Mouse (Mus musculus) midbrain, embryonic 16.5 days (tissue): ENCODE data around the gene Relch. TPM values are rescaled to one million over a fixed set of nuclear protein-coding genes. Genes with fewer than 3 reads are reported as not detected.
A peak's percentile ranks its signal among the peaks of the same experiment; 100 is the strongest.

Experiments
- ATAC-seq: fragments of 200-750 bp; cut with Nextera tagmentation; 2 replicates; pipeline ENCODE4 v1.8.0; 2017; ENCODE audit warnings: moderate TSS enrichment
- H3K27ac ChIP-seq: fragments of 300-500 bp; sonication (generic); 2 replicates; pipeline ENCODE4 v1.5.1; 2014; ENCODE audit warnings: mild to moderate bottlenecking, low read length, mixed read lengths
- H3K27me3 ChIP-seq: fragments of 300-500 bp; sonication (generic); 2 replicates; pipeline ENCODE4 v1.6.1; 2014; ENCODE audit warnings: low read depth, low read length, mixed read lengths; ENCODE audit not compliant: control insufficient read depth, insufficient read depth
- H3K36me3 ChIP-seq: fragments of 300-500 bp; sonication (generic); 2 replicates; pipeline ENCODE4 v1.6.1; 2014; ENCODE audit warnings: mild to moderate bottlenecking, low read length, moderate library complexity, mixed read lengths; ENCODE audit not compliant: control insufficient read depth, insufficient read depth
- H3K4me1 ChIP-seq: fragments of 300-500 bp; sonication (generic); 2 replicates; pipeline ENCODE4 v1.6.1; 2014; ENCODE audit warnings: mild to moderate bottlenecking, low read length, mixed read lengths; ENCODE audit not compliant: control insufficient read depth, insufficient read depth
- H3K4me2 ChIP-seq: fragments of 300-500 bp; sonication (generic); 2 replicates; pipeline ENCODE4 v1.6.1; 2014; ENCODE audit warnings: mild to moderate bottlenecking, low read length, mixed read lengths
- H3K4me3 ChIP-seq: fragments of 300-500 bp; sonication (generic); 2 replicates; pipeline ENCODE4 v1.5.1; 2014; ENCODE audit warnings: low read depth, mild to moderate bottlenecking, low read length, moderate library complexity, mixed read lengths
- H3K9ac ChIP-seq: fragments of 300-500 bp; sonication (generic); 2 replicates; pipeline ENCODE4 v1.6.1; 2014; ENCODE audit warnings: low read depth, low read length, mixed read lengths
- H3K9me3 ChIP-seq: fragments of 300-500 bp; sonication (generic); replicated peaks from 2 replicates; pipeline ENCODE4 v1.6.1; 2014; ENCODE audit warnings: mild to moderate bottlenecking, low read length, mixed read lengths; ENCODE audit not compliant: control insufficient read depth, poor library complexity, severe bottlenecking
- WGBS: fragments of 180-500 bp; shearing (Covaris S2); extraction: QIAGEN DNeasy Blood & Tissue Kit; methylation state at CpG from one replicate; pipeline ENCODE4 v1.1.7; 2014; 5-methylcytosine and 5-hydroxymethylcytosine counted together
- polyA plus RNA-seq: library from polyadenylated mRNA; unstranded; fragments of >200 nt; fragmentation: Nextera tagmentation; extraction: Ambion mirVana; gene quantifications from 2 replicates; pipeline ENCODE4 v1.2.1, GENCODE M21; 2015

Relch gene
- polyA plus RNA-seq, 1 experiment from 2014 or later, result 45.0 TPM

DNA sequence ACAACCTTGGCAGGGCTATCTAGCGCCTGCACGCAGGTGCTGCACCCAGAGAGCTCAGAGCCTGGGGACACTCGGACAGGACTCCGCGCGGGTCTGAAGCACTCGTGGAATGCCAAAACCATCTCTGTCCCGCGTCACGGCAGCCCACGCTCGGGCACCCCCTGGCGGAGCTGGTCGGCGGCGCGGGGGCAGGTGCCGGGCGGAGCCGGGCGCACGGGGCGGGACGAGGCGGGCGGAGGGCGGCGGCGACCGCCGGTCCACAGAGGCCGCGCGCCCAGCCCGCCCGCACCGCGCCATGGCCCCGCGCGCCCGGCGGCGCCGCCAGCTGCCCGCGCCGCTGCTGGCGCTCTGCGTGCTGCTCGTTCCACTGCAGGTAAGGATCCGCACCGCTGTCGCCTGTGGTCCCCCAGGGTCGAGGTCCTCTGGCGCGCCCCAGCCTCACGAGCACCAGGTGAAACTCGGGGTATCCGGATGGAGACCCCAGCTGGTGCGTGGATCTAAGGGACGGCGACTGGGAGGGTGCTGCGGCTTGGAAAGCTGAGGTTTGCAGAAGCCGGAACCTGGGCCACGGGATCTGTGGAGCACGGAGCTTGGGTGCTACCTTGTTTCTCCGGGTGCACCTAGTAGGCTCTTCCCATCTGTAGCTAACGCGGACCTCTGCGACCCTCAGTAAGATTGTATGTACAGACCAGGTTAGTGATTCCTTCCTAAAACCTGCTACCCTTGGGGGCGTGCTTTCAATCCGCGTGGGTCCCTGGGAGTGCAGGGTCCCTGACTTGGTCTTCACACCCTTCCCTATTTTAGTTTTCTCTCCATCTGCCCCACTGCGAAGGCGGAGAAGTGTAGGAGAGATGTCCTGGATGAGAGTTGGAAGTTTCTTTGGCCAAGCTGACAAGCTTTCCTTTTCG lies 117.0 kb downstream of the Relch start, which contains the start of gene Tnfrsf11a:
TSS of gene Tnfrsf11a (plus strand) at position 262 of the 908 bp plus-strand sequence.
- H3K4me1 ChIP-seq, result peaks cover 11% of the 10 kb centered on the region
- peak; percentile 90 for ATAC-seq
- H3K9ac ChIP-seq, result peak within 1 kb of the TSS; percentile 82
- WGBS, result 3% methylated on average over 63 of the region's 77 CpGs
- H3K9me3 ChIP-seq, result no peaks in the 10 kb centered on the region
- peaks cover 8% of the 10 kb centered on the region for H3K27me3 ChIP-seq
- no peak within 1 kb of the TSS for H3K27ac ChIP-seq
- H3K4me2 ChIP-seq, result peak within 1 kb of the TSS; percentile 95
- H3K4me3 ChIP-seq, result peak within 1 kb of the TSS; percentile 72
- H3K36me3 ChIP-seq, result no peaks in the 10 kb centered on the region

GRCm38 (mm10) chr1:105781391-105782146 lies 117.9 kb downstream of the Relch start:
- H3K9ac ChIP-seq, result no peak overlapping the region

GRCm38 (mm10) chr1:105784257-105785016 lies 120.8 kb downstream of the Relch start:
- 79% methylated on average over 5 of the region's 5 CpGs for WGBS
- Histone ChIP-seq H3K9ac (no peak overlapping the region), H3K4me1 (peaks cover 11% of the 10 kb centered on the region), H3K4me2 (no peak overlapping the region), H3K36me3 (no peaks in the 10 kb centered on the region), H3K4me3 (no peak overlapping the region), H3K9me3 (no peaks in the 10 kb centered on the region), H3K27me3 (peaks cover 8% of the 10 kb centered on the region), H3K27ac (no peak overlapping the region)
- no peak for ATAC-seq

More at GRCm38 (mm10) chr1:105781391-105782146, 117.9 kb downstream of the Relch start:
- 44% methylated on average over 12 of the region's 12 CpGs for WGBS
- Histone ChIP-seq H3K4me1 (peaks cover 11% of the 10 kb centered on the region), H3K4me2 (peak overlapping the region; percentile 95), H3K27ac (no peak overlapping the region), H3K27me3 (peaks cover 8% of the 10 kb centered on the region), H3K4me3 (peak overlapping the region; percentile 72), H3K36me3 (no peaks in the 10 kb centered on the region), H3K9me3 (no peaks in the 10 kb centered on the region)
- ATAC-seq, result no peak

- Histone ChIP-seq H3K4me3 (no peak overlapping the region), H3K27ac (no peak overlapping the region), H3K36me3 (no peaks in the 10 kb centered on the region), H3K4me1 (peaks cover 10% of the 10 kb centered on the region), H3K4me2 (no peak overlapping the region), H3K9me3 (no peaks in the 10 kb centered on the region), H3K27me3 (peaks cover 8% of the 10 kb centered on the region), H3K9ac (no peak overlapping the region)
- no peak for ATAC-seq
- 88% methylated on average over 4 of the region's 4 CpGs for WGBS
These were observed 121.5 kb downstream of the Relch start for GRCm38 (mm10) chr1:105785146-105785545.

- Histone ChIP-seq H3K9ac (no peak overlapping the region), H3K27ac (no peak overlapping the region), H3K4me1 (no peaks in the 10 kb centered on the region), H3K27me3 (no peaks in the 10 kb centered on the region; the same call in 1 of the 2 replicates), H3K9me3 (no peaks in the 10 kb centered on the region), H3K4me3 (no peak overlapping the region), H3K36me3 (no peaks in the 10 kb centered on the region), H3K4me2 (no peak overlapping the region)
- no peak for ATAC-seq
- 80% methylated on average over 6 of the region's 6 CpGs for WGBS
These were observed 123.2 kb downstream of the Relch start for GRCm38 (mm10) chr1:105786731-105787357.

GRCm38 (mm10) chr1:105790103-105790502 lies 126.4 kb downstream of the Relch start:
- ATAC-seq, result no peak
- H3K4me1 ChIP-seq, result no peaks in the 10 kb centered on the region
- H3K9me3 ChIP-seq, result no peaks in the 10 kb centered on the region
- no peak overlapping the region for H3K27ac ChIP-seq
- WGBS, result 95% methylated on average over 3 of the region's 3 CpGs
- no peaks in the 10 kb centered on the region for H3K36me3 ChIP-seq
- no peak overlapping the region for H3K9ac ChIP-seq
- no peak overlapping the region for H3K4me3 ChIP-seq
- no peak overlapping the region for H3K4me2 ChIP-seq
- no peaks in the 10 kb centered on the region for H3K27me3 ChIP-seq

DNA sequence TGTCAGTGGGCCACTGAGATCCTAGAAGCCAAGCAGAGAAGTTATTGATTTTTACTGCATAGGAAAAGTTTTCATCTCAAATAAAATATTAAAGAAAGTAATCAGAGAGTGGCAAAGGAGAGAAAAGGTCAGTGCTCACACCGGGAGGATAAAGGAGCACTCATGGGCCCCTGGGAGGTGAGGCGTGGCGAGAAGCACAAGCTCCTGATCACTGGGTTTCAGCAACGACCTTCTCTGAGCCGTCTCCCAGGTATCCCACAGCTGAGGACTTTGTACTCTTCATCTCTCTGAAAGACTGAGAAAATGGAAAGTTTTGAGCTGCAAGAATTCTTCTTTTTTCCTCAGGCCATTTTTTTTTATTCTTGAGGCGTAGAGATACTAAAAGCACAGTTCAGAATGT lies 131.0 kb downstream of the Relch start:
- no peaks in the 10 kb centered on the region for H3K36me3 ChIP-seq
- WGBS, result 76% methylated on average over 6 of the region's 6 CpGs
- ATAC-seq, result no peak
- H3K4me2 ChIP-seq, result no peak overlapping the region
- H3K27ac ChIP-seq, result no peak overlapping the region
- H3K4me1 ChIP-seq, result no peaks in the 10 kb centered on the region
- H3K9ac ChIP-seq, result no peak overlapping the region
- H3K27me3 ChIP-seq, result no peaks in the 10 kb centered on the region
- no peaks in the 10 kb centered on the region for H3K9me3 ChIP-seq
- H3K4me3 ChIP-seq, result no peak overlapping the region

- Histone ChIP-seq H3K27me3 (no peaks in the 10 kb centered on the region), H3K4me3 (no peak overlapping the region), H3K9ac (no peak overlapping the region), H3K4me2 (no peak overlapping the region), H3K27ac (no peak overlapping the region), H3K9me3 (no peaks in the 10 kb centered on the region), H3K4me1 (no peaks in the 10 kb centered on the region), H3K36me3 (no peaks in the 10 kb centered on the region)
- no peak for ATAC-seq
- WGBS, result 88% methylated on average over 4 of the region's 4 CpGs
These were observed 132.0 kb downstream of the Relch start for GRCm38 (mm10) chr1:105795705-105796104.
